Mouse (Mus musculus) small intestine, adult 2 months (tissue): ENCODE data around the gene Ppp2r2d.

Experiments used
- CTCF ChIP-seq: fragments of 200-500 bp; IDR thresholded peaks from 2 replicates; pipeline ENCODE4 v1.5.1; 2012; ENCODE audit warnings: low read depth, mild to moderate bottlenecking, control low read depth, inconsistent platforms, low read length, moderate library complexity, mixed read lengths; ENCODE audit not compliant: insufficient replicate concordance, insufficient read length; ENCODE audit errors: extremely low read depth
- POLR2A ChIP-seq: fragments of 200-500 bp; IDR thresholded peaks from 2 replicates; pipeline ENCODE4 v1.6.1; 2012; ENCODE audit warnings: low read depth, mild to moderate bottlenecking, control low read depth, inconsistent platforms, low read length, moderate library complexity

DNA sequence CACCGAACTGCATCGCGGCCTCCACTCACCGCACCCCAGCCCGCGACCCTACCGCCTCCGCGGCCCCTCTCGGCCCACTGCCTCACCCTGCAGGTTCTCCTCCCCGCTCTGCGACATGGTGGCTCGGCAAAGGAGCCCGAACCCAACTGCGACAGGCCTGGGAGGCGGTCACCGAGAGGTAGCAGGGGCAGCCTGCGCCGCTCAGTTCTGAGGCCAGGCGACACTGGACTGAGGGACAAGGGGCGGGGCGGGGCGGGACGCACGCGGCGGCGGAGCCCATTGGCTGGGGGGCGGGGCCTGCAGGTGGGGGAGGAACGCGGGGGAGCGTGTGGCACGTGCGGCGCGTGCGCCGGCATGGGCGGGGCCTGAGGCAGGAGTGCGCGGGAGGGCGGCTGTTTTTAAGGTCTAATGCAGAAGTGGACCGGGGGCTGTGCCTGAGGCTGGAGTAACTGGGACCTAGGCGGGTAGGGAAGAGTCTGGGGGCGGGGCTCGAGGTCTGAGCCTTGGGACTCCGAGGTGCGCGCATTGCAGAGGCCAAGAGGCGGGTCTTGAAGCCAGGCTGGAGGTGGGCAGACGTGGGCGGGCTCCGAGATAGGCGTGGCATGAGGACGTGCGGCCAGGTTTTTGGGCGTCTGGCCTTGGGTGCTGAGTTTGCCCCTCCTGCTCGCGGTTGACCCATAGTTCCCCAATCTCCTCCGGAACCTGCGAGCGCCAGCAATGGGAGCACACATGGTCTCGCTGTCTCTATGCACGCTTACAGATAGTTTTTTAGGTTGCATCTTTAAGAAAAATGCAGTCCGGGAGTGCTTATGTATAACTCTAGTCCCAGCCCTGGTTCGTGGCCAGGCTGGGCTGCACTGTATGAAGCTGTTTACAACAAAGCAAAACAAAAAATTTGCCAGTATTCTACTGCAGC, 63.7 kb downstream of the Ppp2r2d start, which contains the start of gene Bnip3:
- no peak; the same call in 1 of the 2 replicates for TF ChIP-seq CTCF
- TF ChIP-seq POLR2A: peak; percentile 81
